Mouse (Mus musculus): ENCODE measurements around the gene Trem1. TPM values are rescaled to one million over a fixed set of nuclear protein-coding genes. Genes with fewer than 3 reads are reported as not detected.

Trem1 gene
- polyA plus RNA-seq, 2 experiments from 2014 or later = not detected

GRCm38 (mm10) chr17:48268276-48268675, 35.7 kb downstream of the Trem1 start:
- no peak for ATAC-seq

GRCm38 (mm10) chr17:48269833-48270232, 37.3 kb downstream of the Trem1 start:
- ATAC-seq = no peak

- no peak for ATAC-seq
These were observed 39.6 kb downstream of the Trem1 start for GRCm38 (mm10) chr17:48272158-48272557.

- ATAC-seq = no peak
These were observed 40.0 kb downstream of the Trem1 start for GRCm38 (mm10) chr17:48272598-48272997.

GRCm38 (mm10) chr17:48274098-48274497, 41.5 kb downstream of the Trem1 start:
- no peak for ATAC-seq

GRCm38 (mm10) chr17:48274885-48275284, 42.3 kb downstream of the Trem1 start:
- ATAC-seq = no peak

- no peak for ATAC-seq
These were observed 43.2 kb downstream of the Trem1 start for GRCm38 (mm10) chr17:48275736-48276135.

GRCm38 (mm10) chr17:48278381-48278780, 45.8 kb downstream of the Trem1 start:
- no peak for ATAC-seq

- no peak for ATAC-seq
These were observed 46.4 kb downstream of the Trem1 start for GRCm38 (mm10) chr17:48279002-48279401.

GRCm38 (mm10) chr17:48280943-48281738, 48.6 kb downstream of the Trem1 start:
- ATAC-seq = no peak

GRCm38 (mm10) chr17:48281739-48282085, 49.1 kb downstream of the Trem1 start:
- ATAC-seq = no peak

- ATAC-seq = no peak
These were observed 54.2 kb downstream of the Trem1 start for GRCm38 (mm10) chr17:48286765-48287164.

GRCm38 (mm10) chr17:48287276-48287675, 54.7 kb downstream of the Trem1 start:
- ATAC-seq = no peak

- ATAC-seq = peak; percentile 68
These were observed 61.1 kb downstream of the Trem1 start for GRCm38 (mm10) chr17:48293500-48294194.

Other genes starting within 250 kb of the Trem1 start
- gene 1700122O11Rik, start 194.5 kb upstream of the Trem1 start, polyA plus RNA-seq (2017; shearing (Covaris generic)) = not detected
- not detected for gene 1700067P10Rik, start 143.4 kb upstream of the Trem1 start, polyA plus RNA-seq (2017; shearing (Covaris generic))
- gene 9830107B12Rik, start 86.5 kb upstream of the Trem1 start, polyA plus RNA-seq (2017; shearing (Covaris generic)) = not detected
- gene A530064D06Rik, start 65.5 kb upstream of the Trem1 start, polyA plus RNA-seq (2017; shearing (Covaris generic)) = not detected
- gene Trem3, start 15.0 kb downstream of the Trem1 start, polyA plus RNA-seq (2017; shearing (Covaris generic)) = not detected
- under 1 TPM in 1 of 2 experiments, not detected in 1; 0.37 TPM for gene Treml4, start 31.5 kb downstream of the Trem1 start, polyA plus RNA-seq (2017; shearing (Covaris generic))
- gene Treml2, start 66.7 kb downstream of the Trem1 start, polyA plus RNA-seq (2017; shearing (Covaris generic)) = 10 to 100 TPM; 16.1 to 17.1 TPM
- gene B430306N03Rik, start 83.4 kb downstream of the Trem1 start, polyA plus RNA-seq (2017; shearing (Covaris generic)) = 1 to 10 TPM in 1 of 2 experiments, under 1 TPM in 1; 0.60 to 1.2 TPM
- not detected for gene Trem2, start 113.6 kb downstream of the Trem1 start, polyA plus RNA-seq (2017; shearing (Covaris generic))
- not detected for gene Treml1, start 127.1 kb downstream of the Trem1 start, polyA plus RNA-seq (2017; shearing (Covaris generic))
- 10 to 100 TPM in 1 of 2 experiments, 1 to 10 TPM in 1; 9.6 to 11.9 TPM for gene Nfya, start 177.1 kb downstream of the Trem1 start, polyA plus RNA-seq (2017; shearing (Covaris generic))
- gene Oard1, start 177.2 kb downstream of the Trem1 start, polyA plus RNA-seq (2017; shearing (Covaris generic)) = 10 to 100 TPM; 80.8 to 86.1 TPM
- gene Apobec2, start 200.2 kb downstream of the Trem1 start, polyA plus RNA-seq (2017; shearing (Covaris generic)) = 1 to 10 TPM; 2.8 to 3.0 TPM
- gene Tspo2, start 218.8 kb downstream of the Trem1 start, polyA plus RNA-seq (2017; shearing (Covaris generic)) = 1 to 10 TPM in 1 of 2 experiments, not detected in 1; 3.6 TPM
- gene Unc5cl, start 222.1 kb downstream of the Trem1 start, polyA plus RNA-seq (2017; shearing (Covaris generic)) = 10 to 100 TPM; 19.0 to 19.1 TPM